Mouse (Mus musculus) neural tube, embryonic 12.5 days (tissue): ENCODE measurements around the gene Sipa1l3. TPM values are rescaled to one million over a fixed set of nuclear protein-coding genes. Genes with fewer than 3 reads are reported as not detected.

ENCODE experiments used
- polyA plus RNA-seq: library from polyadenylated mRNA; unstranded; fragments of >200 nt; fragmentation: Nextera tagmentation; extraction: Ambion mirVana; gene quantifications from 2 replicates; pipeline ENCODE4 v1.2.1, GENCODE M21; 2016

Gene Sipa1l3
- polyA plus RNA-seq, 1 experiment from 2014 or later: 10.8 TPM

Other genes starting within 250 kb of the Sipa1l3 start
- 23.5 and 23.9 TPM in 2 replicates for gene Spint2, start 236.7 kb downstream of the Sipa1l3 start, polyA plus RNA-seq
- gene Ppp1r14a, start 229.3 kb downstream of the Sipa1l3 start, polyA plus RNA-seq: 57.5 and 72.1 TPM in 2 replicates
- 105 and 118 TPM in 2 replicates for gene Dpf1, start 214.7 kb downstream of the Sipa1l3 start, polyA plus RNA-seq
- gene Catsperg2, start 208.4 kb upstream of the Sipa1l3 start, polyA plus RNA-seq: 0.14 and 0.23 TPM in 2 replicates
- 15.4 and 15.5 TPM in 2 replicates for gene Zfp84, start 249.9 kb upstream of the Sipa1l3 start, polyA plus RNA-seq